Mouse (Mus musculus): Measurements from ENCODE around the gene Plpp3.

- TF ChIP-seq MYOG (IDR thresholded peaks at IDR 0.05; ENCODE audit: control insufficient read depth, extremely low read depth, insufficient read length), result no peak
- no peak for TF ChIP-seq CTCF (IDR thresholded peaks at IDR 0.05; ENCODE audit: control insufficient read depth, insufficient read depth, insufficient read length)
- no peak for TF ChIP-seq CEBPB (IDR thresholded peaks at IDR 0.05; ENCODE audit: low read depth)
Observed at GRCm38 (mm10) chr4:105250946-105251345, 93.8 kb downstream of the Plpp3 start.

All from C2C12 (cell line).